Mouse (Mus musculus) midbrain, embryonic 14.5 days (tissue): Measurements from ENCODE around the gene Pde4d. TPM values are rescaled to one million over a fixed set of nuclear protein-coding genes. Genes with fewer than 3 reads are reported as not detected.

ENCODE experiments used
- ATAC-seq: fragments of 200-750 bp; cut with Nextera tagmentation; 2 replicates; pipeline ENCODE4 v1.8.0; 2017; ENCODE audit warnings: moderate number of reproducible peaks, moderate library complexity; ENCODE audit not compliant: low FRiP score, low TSS enrichment
- DNase-seq: peaks from one replicate; pipeline ENCODE4 v3.0.0-alpha.2; 2015
- H3K27ac ChIP-seq: fragments of 300-500 bp; sonication (generic); replicated peaks from 2 replicates; pipeline ENCODE4 v1.5.1; 2014; ENCODE audit warnings: mild to moderate bottlenecking, low read depth, low read length, moderate library complexity
- H3K27me3 ChIP-seq: fragments of 300-500 bp; sonication (generic); 2 replicates; pipeline ENCODE4 v1.6.1; 2014; ENCODE audit warnings: low read length, control low read depth, mixed read lengths; ENCODE audit not compliant: control insufficient read depth, insufficient read depth
- H3K36me3 ChIP-seq: fragments of 300-500 bp; sonication (generic); 2 replicates; pipeline ENCODE4 v1.6.1; 2014; ENCODE audit warnings: low read length, control low read depth; ENCODE audit not compliant: control insufficient read depth, insufficient read depth
- H3K4me1 ChIP-seq: fragments of 300-500 bp; sonication (generic); 2 replicates; pipeline ENCODE4 v1.6.1; 2014; ENCODE audit warnings: mild to moderate bottlenecking, antibody characterized with exemption, low read length, control low read depth; ENCODE audit not compliant: control insufficient read depth, insufficient read depth
- H3K4me2 ChIP-seq: fragments of 300-500 bp; sonication (generic); 2 replicates; pipeline ENCODE4 v1.6.1; 2014; ENCODE audit warnings: mild to moderate bottlenecking, low read length, moderate library complexity
- H3K4me3 ChIP-seq: fragments of 300-500 bp; sonication (generic); replicated peaks from 2 replicates; pipeline ENCODE4 v1.5.1; 2014; ENCODE audit warnings: low read depth, low read length
- H3K9ac ChIP-seq: fragments of 300-500 bp; sonication (generic); replicated peaks from 2 replicates; pipeline ENCODE4 v1.6.1; 2014; ENCODE audit warnings: mild to moderate bottlenecking, low read length, moderate library complexity
- H3K9me3 ChIP-seq: fragments of 300-500 bp; sonication (generic); 2 replicates; pipeline ENCODE4 v1.6.1; 2016; ENCODE audit warnings: low read length, control low read depth, mixed read lengths; ENCODE audit not compliant: control insufficient read depth
- WGBS: fragments of 180-500 bp; shearing (Covaris S2); extraction: QIAGEN DNeasy Blood & Tissue Kit; methylation state at CpG from one replicate; pipeline ENCODE4 v1.1.7; 2014; 5-methylcytosine and 5-hydroxymethylcytosine counted together
- polyA plus RNA-seq: library from polyadenylated mRNA; unstranded; fragments of >200 nt; fragmentation: Nextera tagmentation; extraction: Ambion mirVana; gene quantifications from 2 replicates; pipeline ENCODE4 v1.2.1, GENCODE M21; 2014

Pde4d gene
- polyA plus RNA-seq, 1 experiment from 2014 or later = 27.1 TPM

- Histone ChIP-seq H3K27ac (peak overlapping the region; percentile 68), H3K4me2 (peak overlapping the region; percentile 32), H3K9me3 (no peaks in the 10 kb centered on the region), H3K4me3 (0 out of 2 replicates have a peak overlapping the region, but pooled peaks have one; percentile 4), H3K9ac (0 out of 2 replicates have a peak overlapping the region, but pooled peaks have one; percentile 18), H3K36me3 (no peaks in the 10 kb centered on the region), H3K4me1 (peaks cover 3% of the 10 kb centered on the region; the same call in 1 of the 2 replicates), H3K27me3 (no peaks in the 10 kb centered on the region)
- ATAC-seq (peak; percentile 86), DNase-seq (peak; percentile 83)
- WGBS = 37% methylated on average over 10 of the region's 10 CpGs
These were observed 603.7 kb downstream of the Pde4d start for GRCm38 (mm10) chr13:109053242-109054018.

GRCm38 (mm10) chr13:109058045-109058444 is 608.3 kb downstream of the Pde4d start:
- Histone ChIP-seq H3K36me3 (no peaks in the 10 kb centered on the region), H3K4me2 (no peak overlapping the region), H3K9me3 (no peaks in the 10 kb centered on the region), H3K4me3 (no peak overlapping the region), H3K4me1 (no peaks in the 10 kb centered on the region), H3K9ac (no peak overlapping the region), H3K27ac (no peak overlapping the region), H3K27me3 (no peaks in the 10 kb centered on the region)
- WGBS = 30% methylated on average over 4 of the region's 4 CpGs
- DNase-seq = no peak
- no peak for ATAC-seq

- Histone ChIP-seq H3K9ac (no peak overlapping the region), H3K27me3 (no peaks in the 10 kb centered on the region), H3K36me3 (no peaks in the 10 kb centered on the region), H3K27ac (no peak overlapping the region), H3K4me3 (no peak overlapping the region), H3K9me3 (no peaks in the 10 kb centered on the region), H3K4me1 (no peaks in the 10 kb centered on the region), H3K4me2 (no peak overlapping the region)
- WGBS = 75% methylated on average over 4 of the region's 4 CpGs
- ATAC-seq = no peak
- no peak for DNase-seq
These were observed 616.9 kb downstream of the Pde4d start for GRCm38 (mm10) chr13:109066581-109067159.

GRCm38 (mm10) chr13:109068258-109069219 is 618.8 kb downstream of the Pde4d start:
- ATAC-seq (no peak), DNase-seq (no peak)
- H3K9ac ChIP-seq = no peak overlapping the region
- WGBS = 90% methylated on average over 8 of the region's 8 CpGs
- no peaks in the 10 kb centered on the region for H3K4me1 ChIP-seq
- no peak overlapping the region for H3K4me3 ChIP-seq
- H3K27ac ChIP-seq = no peak overlapping the region
- no peaks in the 10 kb centered on the region for H3K27me3 ChIP-seq
- H3K9me3 ChIP-seq = no peaks in the 10 kb centered on the region
- H3K36me3 ChIP-seq = no peaks in the 10 kb centered on the region
- no peak overlapping the region for H3K4me2 ChIP-seq

- WGBS = 5% methylated on average over 2 of the region's 2 CpGs
These were observed 623.6 kb downstream of the Pde4d start for GRCm38 (mm10) chr13:109073371-109073770.

GRCm38 (mm10) chr13:109074078-109074477 is 624.3 kb downstream of the Pde4d start:
- ATAC-seq (no peak), DNase-seq (no peak)
- H3K4me1 ChIP-seq = no peaks in the 10 kb centered on the region
- no peaks in the 10 kb centered on the region for H3K27me3 ChIP-seq
- H3K4me2 ChIP-seq = no peak overlapping the region
- no peaks in the 10 kb centered on the region for H3K36me3 ChIP-seq
- WGBS = 50% methylated on average over 4 of the region's 4 CpGs
- no peak overlapping the region for H3K9ac ChIP-seq
- no peaks in the 10 kb centered on the region for H3K9me3 ChIP-seq
- H3K4me3 ChIP-seq = no peak overlapping the region
- H3K27ac ChIP-seq = no peak overlapping the region

More at GRCm38 (mm10) chr13:109073371-109073770, 623.6 kb downstream of the Pde4d start:
- Histone ChIP-seq H3K27me3 (no peaks in the 10 kb centered on the region), H3K27ac (no peak overlapping the region), H3K9ac (no peak overlapping the region), H3K4me3 (no peak overlapping the region), H3K4me1 (no peaks in the 10 kb centered on the region), H3K4me2 (no peak overlapping the region), H3K36me3 (no peaks in the 10 kb centered on the region), H3K9me3 (no peaks in the 10 kb centered on the region)
- DNase-seq = no peak
- ATAC-seq = no peak

GRCm38 (mm10) chr13:109092654-109093053 is 642.9 kb downstream of the Pde4d start:
- no peak overlapping the region for H3K4me2 ChIP-seq
- H3K27ac ChIP-seq = no peak overlapping the region
- no peaks in the 10 kb centered on the region for H3K36me3 ChIP-seq
- no peak for DNase-seq
- no peak for ATAC-seq
- no peak overlapping the region for H3K9ac ChIP-seq
- WGBS = 95% methylated on average over 3 of the region's 3 CpGs
- H3K4me1 ChIP-seq = no peaks in the 10 kb centered on the region
- no peaks in the 10 kb centered on the region for H3K9me3 ChIP-seq
- H3K27me3 ChIP-seq = no peaks in the 10 kb centered on the region
- no peak overlapping the region for H3K4me3 ChIP-seq

GRCm38 (mm10) chr13:109096654-109097053 is 646.9 kb downstream of the Pde4d start:
- DNase-seq = no peak
- no peak overlapping the region for H3K9ac ChIP-seq
- no peak overlapping the region for H3K4me2 ChIP-seq
- no peak for ATAC-seq
- no peak overlapping the region for H3K27ac ChIP-seq
- H3K27me3 ChIP-seq = no peaks in the 10 kb centered on the region
- H3K4me3 ChIP-seq = no peak overlapping the region
- H3K4me1 ChIP-seq = no peaks in the 10 kb centered on the region
- no peaks in the 10 kb centered on the region for H3K36me3 ChIP-seq
- 84% methylated on average over 2 of the region's 2 CpGs for WGBS
- H3K9me3 ChIP-seq = no peaks in the 10 kb centered on the region
